Mouse (Mus musculus): ENCODE data around the gene Lrrc73. TPM values are rescaled to one million over a fixed set of nuclear protein-coding genes. Genes with fewer than 3 reads are reported as not detected.
A peak's percentile ranks its signal among the peaks of the same experiment; 100 is the strongest.

The Lrrc73 gene
- polyA plus RNA-seq, 2 experiments = 0.08 to 0.11 TPM

DNA sequence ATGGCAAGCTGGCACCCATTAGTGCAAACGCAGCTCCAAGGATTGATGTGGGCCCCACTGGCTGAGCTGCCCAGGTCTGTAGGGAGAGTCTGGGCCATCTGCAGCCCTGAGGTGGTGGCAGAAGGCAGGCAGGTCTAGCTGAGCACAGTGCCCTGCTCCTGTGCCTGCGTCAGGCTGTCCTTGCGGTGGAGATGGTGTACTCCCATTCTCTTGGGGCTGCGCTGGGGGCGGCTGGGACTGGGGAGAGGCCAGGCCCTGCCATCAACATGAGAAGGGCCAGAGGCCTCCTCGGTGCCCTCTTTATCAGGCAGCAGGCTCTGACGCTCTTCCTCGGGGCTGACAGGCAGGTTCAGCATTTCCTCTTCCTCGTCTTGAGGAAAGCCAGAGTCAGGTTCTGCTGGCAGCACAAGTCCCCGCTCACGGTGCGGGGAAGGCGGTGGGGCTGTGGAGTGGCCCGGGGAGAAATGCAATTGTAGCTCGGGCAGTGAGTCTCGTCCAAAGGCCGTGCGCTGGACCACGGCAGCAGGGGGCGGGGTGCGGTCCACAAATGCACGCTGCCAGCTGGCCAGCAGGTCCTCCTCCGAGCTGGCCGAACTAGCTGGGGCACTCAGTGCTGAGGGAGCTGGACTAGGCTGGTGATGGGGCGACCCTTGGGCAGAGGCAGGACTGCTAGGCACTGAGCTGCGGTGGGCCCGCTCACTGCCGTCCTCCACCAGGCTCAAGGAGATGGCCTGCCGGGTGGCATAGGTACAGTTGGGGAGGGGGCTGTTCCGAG, 5.1 kb downstream of the Lrrc73 start:
- DNase-seq (ENCODE audit: low read depth in 3 of 3, low spot score in 3 of 3) (no peak), ATAC-seq (ENCODE audit: insufficient read depth) (no peak)
- peaks cover 20% of the 10 kb centered on the region for H3K27me3 ChIP-seq (ENCODE audit: control insufficient read depth, insufficient read depth, low read length)
- TF ChIP-seq CTCF (IDR thresholded peaks at IDR 0.05; ENCODE audit: low read depth) (no peak), EP300 (IDR thresholded peaks at IDR 0.05; ENCODE audit: low read depth) (no peak)
- H3K36me3 ChIP-seq (replicated peaks; ENCODE audit: control insufficient read depth, insufficient read depth, low read depth) = peaks cover 12% of the 10 kb centered on the region; the same call in 1 of the 2 replicates
- WGBS (ENCODE audit: insufficient replicate concordance) = 73% methylated on average over 30 of the region's 30 CpGs
- no peak overlapping the region for H3K4me3 ChIP-seq (ENCODE audit: insufficient read depth in 1 of 2, low read depth in 2 of 2, low read length in 2 of 2)
- H3K4me1 ChIP-seq (replicated peaks; ENCODE audit: control insufficient read depth in 2 of 2, insufficient read depth in 2 of 2, low read length in 1 of 2) = peaks cover 0 to 3% of the 10 kb centered on the region in 2 experiments; a peak in 2 of 4 replicates
- no peaks in the 10 kb centered on the region for H3K9me3 ChIP-seq (ENCODE audit: control insufficient read depth, low read length)
- no peak overlapping the region for H3K9ac ChIP-seq (replicated peaks)
- H3K4me2 ChIP-seq (ENCODE audit: low read depth) = no peak overlapping the region
- no peak overlapping the region for H3K27ac ChIP-seq

DNA sequence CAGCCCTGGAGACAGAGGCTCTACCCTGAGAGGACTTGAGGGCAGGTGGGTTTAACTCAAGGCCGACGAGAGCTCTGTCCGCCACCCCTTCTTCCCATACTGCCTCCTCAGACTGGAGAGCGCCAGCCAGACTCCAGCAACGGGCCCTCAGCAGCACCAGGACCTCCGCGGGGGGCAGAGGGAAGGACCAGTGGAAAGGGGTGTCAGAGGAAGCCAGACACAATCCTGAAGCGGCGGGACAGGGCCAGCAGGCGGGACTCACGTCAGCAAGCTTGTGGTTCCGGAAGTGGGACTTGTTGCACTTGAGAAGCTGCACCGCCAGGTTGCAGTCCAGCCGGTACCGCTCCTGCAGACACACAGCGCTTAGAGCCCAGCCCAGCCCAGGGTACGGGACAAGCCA, 6.3 kb downstream of the Lrrc73 start:
- WGBS (ENCODE audit: insufficient replicate concordance) = 79% methylated on average over 17 of the region's 17 CpGs
- Histone ChIP-seq H3K4me2 (ENCODE audit: low read depth) (no peak overlapping the region), H3K9me3 (ENCODE audit: control insufficient read depth, low read length) (no peaks in the 10 kb centered on the region), H3K27ac (no peak overlapping the region), H3K27me3 (ENCODE audit: control insufficient read depth, insufficient read depth, low read length) (peaks cover 9% of the 10 kb centered on the region), H3K4me1 (replicated peaks; ENCODE audit: control insufficient read depth in 2 of 2, insufficient read depth in 2 of 2, low read length in 1 of 2) (no peaks in the 10 kb centered on the region), H3K9ac (replicated peaks) (no peak overlapping the region), H3K4me3 (ENCODE audit: insufficient read depth in 1 of 2, low read depth in 2 of 2, low read length in 2 of 2) (no peak overlapping the region), H3K36me3 (replicated peaks; ENCODE audit: control insufficient read depth, insufficient read depth, low read depth) (peaks cover 20% of the 10 kb centered on the region)
- DNase-seq (ENCODE audit: low read depth in 3 of 3, low spot score in 3 of 3) (no peak), ATAC-seq (ENCODE audit: insufficient read depth) (no peak)
- no peak for TF ChIP-seq EP300 (IDR thresholded peaks at IDR 0.05; ENCODE audit: low read depth)
- TF ChIP-seq CTCF (IDR thresholded peaks at IDR 0.05; ENCODE audit: low read depth) = no peak

GRCm38 (mm10) chr17:46262201-46262694, 8.9 kb downstream of the Lrrc73 start:
- no peak overlapping the region for H3K4me2 ChIP-seq (ENCODE audit: low read depth)
- no peaks in the 10 kb centered on the region for H3K9me3 ChIP-seq (ENCODE audit: control insufficient read depth, low read length)
- no peak for DNase-seq (ENCODE audit: low read depth in 3 of 3, low spot score in 3 of 3)
- no peak for ATAC-seq (ENCODE audit: insufficient read depth)
- no peak overlapping the region for H3K4me3 ChIP-seq (ENCODE audit: insufficient read depth in 1 of 2, low read depth in 2 of 2, low read length in 2 of 2)
- no peaks in the 10 kb centered on the region for H3K27me3 ChIP-seq (ENCODE audit: control insufficient read depth, insufficient read depth, low read length)
- no peaks in the 10 kb centered on the region for H3K4me1 ChIP-seq (replicated peaks; ENCODE audit: control insufficient read depth in 2 of 2, insufficient read depth in 2 of 2, low read length in 1 of 2)
- no peak overlapping the region for H3K9ac ChIP-seq (replicated peaks)
- 88% methylated on average over 5 of the region's 5 CpGs for WGBS (ENCODE audit: insufficient replicate concordance)
- no peak overlapping the region for H3K27ac ChIP-seq
- peaks cover 20% of the 10 kb centered on the region for H3K36me3 ChIP-seq (replicated peaks; ENCODE audit: control insufficient read depth, insufficient read depth, low read depth)
- TF ChIP-seq EP300 (IDR thresholded peaks at IDR 0.05; ENCODE audit: low read depth) (no peak), CTCF (IDR thresholded peaks at IDR 0.05; ENCODE audit: low read depth) (no peak)

DNA sequence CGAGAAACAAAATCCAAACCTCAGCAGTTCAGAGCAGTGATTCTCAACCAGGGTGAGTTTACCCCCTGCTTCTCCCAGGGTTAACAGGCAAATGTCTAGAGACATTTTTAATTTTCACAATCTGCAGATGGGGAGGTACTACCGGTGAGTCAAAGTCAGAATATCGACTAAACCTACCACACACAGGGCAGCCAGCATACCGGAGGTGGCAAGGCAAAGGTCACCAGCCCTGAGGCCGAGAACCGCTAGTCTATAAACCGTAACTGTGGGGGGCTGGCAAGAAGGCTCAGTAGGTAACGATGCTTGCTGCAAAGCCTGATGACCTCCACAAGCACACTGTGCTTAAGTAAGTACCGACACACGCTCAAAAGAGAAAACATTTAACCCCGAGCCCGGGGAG, 12.2 kb downstream of the Lrrc73 start:
- no peaks in the 10 kb centered on the region for H3K9me3 ChIP-seq (ENCODE audit: control insufficient read depth, low read length)
- H3K4me3 ChIP-seq (ENCODE audit: insufficient read depth in 1 of 2, low read depth in 2 of 2, low read length in 2 of 2) = no peak overlapping the region
- H3K27ac ChIP-seq = no peak overlapping the region
- 80% methylated on average over 12 of the region's 12 CpGs for WGBS (ENCODE audit: insufficient replicate concordance)
- no peak overlapping the region for H3K4me2 ChIP-seq (ENCODE audit: low read depth)
- DNase-seq (ENCODE audit: low read depth in 3 of 3, low spot score in 3 of 3) (no peak), ATAC-seq (ENCODE audit: insufficient read depth) (no peak)
- TF ChIP-seq EP300 (IDR thresholded peaks at IDR 0.05; ENCODE audit: low read depth) = no peak
- TF ChIP-seq CTCF (IDR thresholded peaks at IDR 0.05; ENCODE audit: low read depth) = no peak
- H3K36me3 ChIP-seq (replicated peaks; ENCODE audit: control insufficient read depth, insufficient read depth, low read depth) = peaks cover 13% of the 10 kb centered on the region
- no peaks in the 10 kb centered on the region for H3K4me1 ChIP-seq (replicated peaks; ENCODE audit: control insufficient read depth in 2 of 2, insufficient read depth in 2 of 2, low read length in 1 of 2)
- H3K27me3 ChIP-seq (ENCODE audit: control insufficient read depth, insufficient read depth, low read length) = no peaks in the 10 kb centered on the region
- H3K9ac ChIP-seq (replicated peaks) = no peak overlapping the region

GRCm38 (mm10) chr17:46265918-46266618, 12.7 kb downstream of the Lrrc73 start:
- Histone ChIP-seq H3K4me3 (ENCODE audit: insufficient read depth in 1 of 2, low read depth in 2 of 2, low read length in 2 of 2) (no peak overlapping the region), H3K36me3 (replicated peaks; ENCODE audit: control insufficient read depth, insufficient read depth, low read depth) (peaks cover 13% of the 10 kb centered on the region), H3K9ac (replicated peaks) (no peak overlapping the region), H3K4me2 (ENCODE audit: low read depth) (no peak overlapping the region), H3K4me1 (replicated peaks; ENCODE audit: control insufficient read depth in 2 of 2, insufficient read depth in 2 of 2, low read length in 1 of 2) (no peaks in the 10 kb centered on the region), H3K27ac (no peak overlapping the region), H3K9me3 (ENCODE audit: control insufficient read depth, low read length) (no peaks in the 10 kb centered on the region), H3K27me3 (ENCODE audit: control insufficient read depth, insufficient read depth, low read length) (no peaks in the 10 kb centered on the region)
- TF ChIP-seq CTCF (IDR thresholded peaks at IDR 0.05; ENCODE audit: low read depth) (peak; percentile 91), EP300 (IDR thresholded peaks at IDR 0.05; ENCODE audit: low read depth) (no peak)
- ATAC-seq (ENCODE audit: insufficient read depth) (no peak), DNase-seq (ENCODE audit: low read depth in 3 of 3, low spot score in 3 of 3) (no peak)
- 30% methylated on average over 14 of the region's 14 CpGs for WGBS (ENCODE audit: insufficient replicate concordance)
